Mouse (Mus musculus): ENCODE measurements around the gene Gm18596.

DNA sequence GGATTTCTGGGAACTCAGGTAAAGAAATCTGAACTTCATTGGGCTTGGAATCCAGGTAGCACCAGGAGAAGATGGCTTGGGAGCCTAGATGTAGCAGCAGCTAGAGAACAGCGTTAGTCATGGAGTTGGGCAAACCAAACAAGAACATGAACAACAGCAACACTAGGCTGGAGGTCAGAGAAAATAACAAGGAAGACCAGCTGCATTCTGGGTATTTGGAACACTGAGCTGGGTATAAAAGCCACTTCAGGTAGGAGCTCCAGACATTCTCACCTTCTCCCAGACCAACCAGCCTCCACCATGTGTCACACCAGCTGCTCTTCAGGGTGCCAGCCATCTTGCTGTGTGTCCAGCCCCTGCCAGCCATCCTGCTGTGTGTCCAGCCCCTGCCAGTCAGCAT, 36.1 kb downstream of the Gm18596 start, which contains the start of gene Gm10272:
- TF ChIP-seq USF1 (IDR thresholded peaks at IDR 0.05; ENCODE audit: low read depth, low read length) (no peak), NELFE (IDR thresholded peaks at IDR 0.05; ENCODE audit: low read depth, low read length) (no peak), ZMIZ1 (IDR thresholded peaks at IDR 0.05; ENCODE audit: low read depth, low read length) (no peak), CHD2 (IDR thresholded peaks at IDR 0.05; ENCODE audit: low read length) (no peak), GABPA (IDR thresholded peaks at IDR 0.05; ENCODE audit: low read depth, low read length) (no peak), POLR2AphosphoS2 (IDR thresholded peaks at IDR 0.05; ENCODE audit: low read length) (no peak), CTCF (IDR thresholded peaks at IDR 0.05 in 2 of 3, conservative IDR thresholded peaks at IDR 0.05 in 1 of 3; ENCODE audit: control insufficient read depth in 1 of 3, insufficient read depth in 1 of 3, low read depth in 2 of 3, low read length in 3 of 3, poor library complexity in 1 of 3, severe bottlenecking in 1 of 3) (no peak), POLR2A (IDR thresholded peaks at IDR 0.05; ENCODE audit: control insufficient read depth in 1 of 2, insufficient read depth in 1 of 2, low read depth in 1 of 2, low read length in 2 of 2, poor library complexity in 1 of 2) (no peak)
